Mouse (Mus musculus): ENCODE measurements around the gene Olfr214.

GRCm38 (mm10) chr6:116542500-116542899 lies 11.5 kb upstream of the Olfr214 start:
- TF ChIP-seq POLR2A (IDR thresholded peaks at IDR 0.05; ENCODE audit: insufficient read length, low read depth) (no peak), TCF12 (IDR thresholded peaks at IDR 0.05; ENCODE audit: insufficient read depth, poor library complexity, severe bottlenecking) (no peak), MYOD1 (IDR thresholded peaks at IDR 0.05; ENCODE audit: control insufficient read depth in 1 of 3, insufficient read length in 2 of 3, low read depth in 2 of 3) (no peak), USF1 (IDR thresholded peaks at IDR 0.05; ENCODE audit: low read depth) (no peak), CEBPB (IDR thresholded peaks at IDR 0.05; ENCODE audit: insufficient read depth, poor library complexity, severe bottlenecking) (no peak), MAX (IDR thresholded peaks at IDR 0.05; ENCODE audit: low read depth) (no peak), MYOG (IDR thresholded peaks at IDR 0.05; ENCODE audit: control insufficient read depth in 1 of 3, insufficient read depth in 1 of 3, insufficient read length in 2 of 3, low read depth in 2 of 3) (no peak), E2F4 (IDR thresholded peaks at IDR 0.05; ENCODE audit: insufficient read depth) (no peak), REST (IDR thresholded peaks at IDR 0.05; ENCODE audit: insufficient read depth, insufficient read length) (no peak)
